Mouse (Mus musculus) cerebellum, adult 2 months (tissue): ENCODE results near the gene Trim7.

ENCODE experiments used
- CTCF ChIP-seq: fragments of 200-500 bp; IDR thresholded peaks from 2 replicates; pipeline ENCODE4 v1.5.1; 2011; ENCODE audit warnings: low read depth, mild to moderate bottlenecking, control low read depth, low read length, moderate library complexity, borderline replicate concordance; ENCODE audit not compliant: insufficient read depth
- POLR2A ChIP-seq: fragments of 200-500 bp; IDR thresholded peaks from 2 replicates; pipeline ENCODE4 v1.6.1; 2011; ENCODE audit warnings: low read length, control low read depth, borderline replicate concordance; ENCODE audit not compliant: insufficient read depth

GRCm38 (mm10) chr11:48803988-48804387 lies 22.0 kb upstream of the Trim7 start:
- TF ChIP-seq POLR2A (no peak), CTCF (no peak)
